Mouse (Mus musculus) small intestine, adult 2 months (tissue): Measurements from ENCODE around the gene Msmp. TPM values are rescaled to one million over a fixed set of nuclear protein-coding genes. Genes with fewer than 3 reads are reported as not detected.

Experiments used
- H3K27ac ChIP-seq: fragments of 200-500 bp; 2 replicates; pipeline ENCODE4 v1.5.1; 2012; ENCODE audit warnings: low read depth, low read length, control low read depth, inconsistent platforms; ENCODE audit not compliant: insufficient read depth
- H3K27me3 ChIP-seq: fragments of 200-500 bp; 2 replicates; pipeline ENCODE4 v1.6.1; 2012; ENCODE audit warnings: mild to moderate bottlenecking, moderate library complexity, low read length, inconsistent platforms; ENCODE audit not compliant: control insufficient read depth, insufficient read depth
- H3K36me3 ChIP-seq: fragments of 200-500 bp; 2 replicates; pipeline ENCODE4 v1.6.1; 2012; ENCODE audit warnings: mild to moderate bottlenecking, low read length, control low read depth, inconsistent platforms; ENCODE audit not compliant: control insufficient read depth, insufficient read depth
- H3K4me1 ChIP-seq: fragments of 200-500 bp; 2 replicates; pipeline ENCODE4 v1.6.1; 2012; ENCODE audit warnings: low read length, inconsistent platforms, mixed read lengths; ENCODE audit not compliant: control insufficient read depth, insufficient read depth, insufficient read length
- H3K4me3 ChIP-seq: fragments of 200-500 bp; 2 replicates; pipeline ENCODE4 v1.5.1; 2012; ENCODE audit warnings: low read depth, mild to moderate bottlenecking, control low read depth, inconsistent platforms, low read length, moderate library complexity
- CTCF ChIP-seq: fragments of 200-500 bp; IDR thresholded peaks from 2 replicates; pipeline ENCODE4 v1.5.1; 2012; ENCODE audit warnings: low read depth, mild to moderate bottlenecking, control low read depth, inconsistent platforms, low read length, moderate library complexity, mixed read lengths; ENCODE audit not compliant: insufficient replicate concordance, insufficient read length; ENCODE audit errors: extremely low read depth
- POLR2A ChIP-seq: fragments of 200-500 bp; IDR thresholded peaks from 2 replicates; pipeline ENCODE4 v1.6.1; 2012; ENCODE audit warnings: low read depth, mild to moderate bottlenecking, control low read depth, inconsistent platforms, low read length, moderate library complexity
- WGBS: fragments of 180-500 bp; shearing (Covaris S2); methylation state at CpG from one replicate; pipeline ENCODE4 v1.1.7; 2018; 5-methylcytosine and 5-hydroxymethylcytosine counted together
- polyA plus RNA-seq: library from polyadenylated mRNA; depleted of rRNA; stranded (reverse); fragments of >200 nt; gene quantifications from 2 replicates; pipeline ENCODE4 v1.2.3, GENCODE M21; 2012

Msmp gene
- polyA plus RNA-seq, 1 experiment, result not detected

DNA sequence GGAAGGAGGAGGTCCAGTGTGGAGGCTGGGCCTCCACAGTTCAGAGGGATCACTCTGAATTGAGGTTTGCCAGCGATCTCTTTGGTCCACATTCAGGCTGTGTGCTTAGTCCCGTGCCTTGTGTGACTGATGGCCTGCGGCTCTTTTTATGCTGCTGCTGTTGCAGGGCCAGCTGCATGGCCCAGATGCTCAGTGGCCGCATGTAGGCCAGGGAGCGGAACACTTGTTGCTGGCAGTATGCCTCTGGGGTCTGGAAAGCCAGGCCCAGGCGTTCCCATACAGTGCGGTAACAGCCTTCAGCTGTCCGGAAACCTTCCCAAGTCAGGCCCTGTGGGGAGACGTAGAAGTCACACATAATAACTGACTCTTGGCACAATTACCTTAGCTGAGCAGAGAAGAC lies 17.2 kb downstream of the Msmp start:
- H3K4me1 ChIP-seq, result peaks cover 4% of the 10 kb centered on the region; the same call in 1 of the 2 replicates
- 91% methylated on average over 9 of the region's 9 CpGs for WGBS
- peaks cover 59% of the 10 kb centered on the region for H3K36me3 ChIP-seq

GRCm38 (mm10) chr4:43564231-43564630 lies 20.1 kb downstream of the Msmp start:
- no peak overlapping the region for H3K27ac ChIP-seq
- no peak for TF ChIP-seq POLR2A
- no peak for TF ChIP-seq CTCF
- peaks cover 45% of the 10 kb centered on the region for H3K36me3 ChIP-seq
- H3K27me3 ChIP-seq, result no peaks in the 10 kb centered on the region
- H3K4me3 ChIP-seq, result no peak overlapping the region
- WGBS, result 43% methylated on average over 2 of the region's 2 CpGs
- H3K4me1 ChIP-seq, result peaks cover 9% of the 10 kb centered on the region; the same call in 1 of the 2 replicates

More for the DNA sequence above, 17.2 kb downstream of the Msmp start:
- Histone ChIP-seq H3K4me3 (no peak overlapping the region), H3K27ac (no peak overlapping the region), H3K27me3 (no peaks in the 10 kb centered on the region)
- TF ChIP-seq CTCF (no peak), POLR2A (no peak)

- no peak for TF ChIP-seq CTCF
- TF ChIP-seq POLR2A, result no peak
- Histone ChIP-seq H3K4me1 (peaks cover 13% of the 10 kb centered on the region; the same call in 1 of the 2 replicates), H3K36me3 (peaks cover 39% of the 10 kb centered on the region), H3K27ac (no peak overlapping the region), H3K4me3 (peak overlapping the region; percentile 84; the same call in 1 of the 2 replicates), H3K27me3 (no peaks in the 10 kb centered on the region)
- WGBS, result 44% methylated on average over 4 of the region's 4 CpGs
Measured at GRCm38 (mm10) chr4:43563601-43563875, 20.8 kb downstream of the Msmp start.

DNA sequence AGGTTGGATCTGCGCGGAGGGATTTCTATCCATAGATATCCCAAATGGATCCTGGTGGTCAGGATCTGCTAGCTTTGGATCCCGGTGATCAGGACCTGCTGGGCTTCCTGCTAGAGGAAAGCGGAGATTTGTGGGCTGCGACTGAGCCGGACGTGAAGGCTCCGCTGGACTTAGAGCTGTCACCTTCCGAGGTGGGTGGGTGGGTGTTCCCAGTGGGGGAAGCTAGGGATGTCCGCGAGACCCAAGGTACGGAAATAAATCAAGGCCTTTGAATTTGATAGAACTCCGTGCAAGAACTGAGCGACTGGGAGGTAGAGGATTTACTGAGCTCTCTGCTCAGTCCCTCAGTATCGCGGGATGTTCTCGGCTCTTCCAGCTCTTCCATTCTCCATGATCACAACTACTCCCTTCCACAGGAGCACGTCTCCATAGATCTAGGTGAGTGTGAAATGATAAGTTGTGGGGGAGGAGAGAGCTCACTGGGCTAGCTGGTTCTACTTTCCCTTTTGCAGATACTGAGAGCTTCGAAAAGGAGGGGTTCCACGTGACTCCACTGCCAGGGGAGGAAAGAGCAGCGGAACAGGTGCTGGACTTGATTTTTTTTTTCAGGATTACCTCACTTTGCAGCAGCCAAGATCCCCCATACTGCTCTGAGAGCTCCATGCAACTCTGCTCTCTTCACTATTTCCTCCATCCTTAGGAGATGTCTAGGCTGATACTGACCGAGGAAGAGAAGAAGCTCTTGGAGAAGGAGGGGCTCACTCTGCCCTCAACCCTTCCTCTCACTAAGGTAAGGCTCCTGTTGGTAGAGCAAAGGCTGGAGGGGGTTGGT lies 21.3 kb downstream of the Msmp start:
- 2% methylated on average over 22 of the region's 22 CpGs for WGBS
- no peak for TF ChIP-seq POLR2A
- TF ChIP-seq CTCF, result no peak

GRCm38 (mm10) chr4:43561997-43562768 lies 22.1 kb downstream of the Msmp start, which contains the start of the genes Creb3 and Tln1:
Gene Creb3, plus strand, starts transcription at chr4:43562332.
Gene Tln1, minus strand, starts transcription at chr4:43562691.
- Histone ChIP-seq H3K27me3 (no peaks in the 10 kb centered on the region), H3K36me3 (peaks cover 25% of the 10 kb centered on the region), H3K4me3 (peak within 1 kb of the TSS; percentile 84), H3K27ac (peak within 1 kb of the TSS; percentile 93), H3K4me1 (peaks cover 17% of the 10 kb centered on the region; the same call in 1 of the 2 replicates)
- under 1% methylated on average over 62 of the region's 62 CpGs for WGBS
- peak; percentile 57 for TF ChIP-seq POLR2A
- TF ChIP-seq CTCF, result no peak

More for the DNA sequence above, 21.3 kb downstream of the Msmp start:
- H3K4me1 ChIP-seq, result peaks cover 17% of the 10 kb centered on the region; the same call in 1 of the 2 replicates
- peaks cover 33% of the 10 kb centered on the region for H3K36me3 ChIP-seq
- peak overlapping the region; percentile 84 for H3K4me3 ChIP-seq
- peak overlapping the region; percentile 84 for H3K27ac ChIP-seq
- H3K27me3 ChIP-seq, result no peaks in the 10 kb centered on the region

DNA sequence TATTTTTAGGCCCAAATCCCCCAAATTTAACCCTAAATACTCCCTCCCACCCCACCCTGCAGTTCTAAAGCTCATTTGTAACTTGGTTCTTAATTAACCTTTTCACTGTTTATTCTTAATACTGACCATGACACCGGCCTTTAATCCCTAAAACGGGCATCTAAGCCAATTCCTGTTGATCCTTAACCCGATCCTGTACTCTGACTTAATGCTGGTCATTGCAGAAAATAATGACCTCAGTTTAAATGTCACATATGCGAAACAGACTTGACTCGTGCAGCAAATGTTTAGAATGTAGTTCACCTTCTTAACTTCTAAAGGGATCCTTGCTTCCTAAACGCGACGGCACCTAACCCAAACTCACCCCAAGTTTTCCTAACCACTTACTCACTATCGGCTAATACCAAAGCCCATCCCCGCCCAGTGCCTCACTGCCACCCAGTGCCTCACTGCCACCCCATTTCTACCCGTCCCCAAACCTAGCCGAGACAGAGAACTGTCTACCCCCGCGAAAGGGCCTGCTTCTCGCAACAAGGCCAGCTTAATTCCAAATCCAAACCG lies 22.8 kb downstream of the Msmp start:
- Histone ChIP-seq H3K36me3 (peaks cover 23% of the 10 kb centered on the region), H3K4me1 (peaks cover 17% of the 10 kb centered on the region; the same call in 1 of the 2 replicates), H3K27ac (peak overlapping the region; percentile 93), H3K4me3 (peak overlapping the region; percentile 84), H3K27me3 (no peaks in the 10 kb centered on the region)
- 1% methylated on average over 16 of the region's 16 CpGs for WGBS
- TF ChIP-seq CTCF (no peak), POLR2A (no peak)
